8 mouse cellular contexts compared by ENCODE assay signal in the genomic region with DNA sequence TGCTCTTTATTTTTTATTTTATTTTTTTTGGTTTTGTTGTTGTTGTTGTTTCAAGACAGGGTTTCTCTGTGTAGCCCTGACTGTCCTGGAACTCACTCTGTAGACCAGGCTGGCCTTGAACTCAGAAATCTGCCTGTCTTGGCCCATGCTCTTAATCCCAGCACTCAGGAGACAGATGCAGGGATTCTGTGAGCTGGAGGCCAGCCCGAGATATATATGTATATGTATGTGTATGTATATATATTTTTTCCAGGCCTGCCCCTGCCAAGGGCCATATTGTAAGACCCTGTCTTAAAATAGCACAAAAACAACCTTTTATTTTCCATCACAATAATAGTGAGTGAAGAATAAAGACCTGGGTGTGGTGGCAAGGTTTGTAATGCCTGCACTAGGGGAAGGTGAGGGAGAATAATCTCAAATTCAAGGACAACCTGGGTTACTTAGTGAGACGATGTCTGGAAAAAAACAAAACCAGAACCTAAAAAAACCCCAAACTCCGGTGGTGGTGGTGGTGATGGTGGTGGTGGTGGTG. TPM values are rescaled to one million over a fixed set of nuclear protein-coding genes. Genes with fewer than 3 reads are reported as not detected.
DNase-seq lines count a peak whose midpoint lies in the region; ATAC-seq and TF ChIP-seq lines count a peak whose summit lies in the region.
"Had no signal": no experiment of that assay in that cellular context is flagged by ENCODE, and none has a peak within 500 bp of the region (broad histone marks: within the 10 kb centered on the region; RNA-seq: fewer than 3 reads in every experiment).

No protein-coding gene starts in this region.

- no peak overlapping the region for H3K27ac ChIP-seq in limb, embryonic 11.5 days (replicated peaks; ENCODE audit: low read depth, low read length)
- no peak overlapping the region for H3K27ac ChIP-seq in limb, embryonic 10.5 days
- no peak overlapping the region for H3K27ac ChIP-seq in forebrain, embryonic 10.5 days
- no peak overlapping the region for H3K27ac ChIP-seq in hindbrain, embryonic 15.5 days (replicated peaks)
- no peak overlapping the region for H3K27ac ChIP-seq in midbrain, embryonic 16.5 days (ENCODE audit: low read length)
- H3K27ac ChIP-seq in left cerebral cortex, adult 2 months: no peak overlapping the region
- H3K27ac ChIP-seq: kidney, postnatal 0 days had no signal

- H3K27me3 ChIP-seq in limb, embryonic 11.5 days (ENCODE audit: control insufficient read depth, insufficient read depth, low read length): no peaks in the 10 kb centered on the region
- H3K27me3 ChIP-seq in limb, embryonic 10.5 days (ENCODE audit: low read depth, poor library complexity, severe bottlenecking): 0 out of 2 replicates have a peak, but pooled peaks cover 5% of the 10 kb centered on the region
- 0 out of 2 replicates have a peak, but pooled peaks cover 9% of the 10 kb centered on the region for H3K27me3 ChIP-seq in forebrain, embryonic 10.5 days (ENCODE audit: poor library complexity, severe bottlenecking)
- H3K27me3 ChIP-seq in hindbrain, embryonic 15.5 days: no peaks in the 10 kb centered on the region
- no peaks in the 10 kb centered on the region for H3K27me3 ChIP-seq in midbrain, embryonic 16.5 days (ENCODE audit: control insufficient read depth, insufficient read depth, low read depth, low read length)

- peak overlapping the region; percentile 35; the same call in 1 of the 2 replicates for H3K4me3 ChIP-seq in limb, embryonic 11.5 days (ENCODE audit: low read depth, low read length)
- no peak overlapping the region for H3K4me3 ChIP-seq in limb, embryonic 10.5 days
- H3K4me3 ChIP-seq in forebrain, embryonic 10.5 days: peak overlapping the region; percentile 60; the same call in 1 of the 2 replicates
- peak overlapping the region; percentile 44 for H3K4me3 ChIP-seq in hindbrain, embryonic 15.5 days
- H3K4me3 ChIP-seq in midbrain, embryonic 16.5 days (ENCODE audit: low read depth, low read length): no peak overlapping the region
- no peak overlapping the region for H3K4me3 ChIP-seq in left cerebral cortex, adult 2 months

- no peak for TF ChIP-seq CTCF in left cerebral cortex, adult 2 months (IDR thresholded peaks at IDR 0.05)

- no peak for ATAC-seq in limb, embryonic 11.5 days (ENCODE audit: insufficient number of reproducible peaks, low FRiP score, low TSS enrichment, low read depth)
- ATAC-seq in hindbrain, embryonic 15.5 days (ENCODE audit: low FRiP score, low read depth): no peak
- ATAC-seq in midbrain, embryonic 16.5 days: no peak

- no peak overlapping the region for H3K4me2 ChIP-seq in limb, embryonic 11.5 days (ENCODE audit: low read depth, severe bottlenecking)
- peak overlapping the region; percentile 86 for H3K4me2 ChIP-seq in hindbrain, embryonic 15.5 days
- H3K4me2 ChIP-seq in midbrain, embryonic 16.5 days (ENCODE audit: low read length): peak overlapping the region; percentile 83

- 54% methylated on average over 3 of the region's 3 CpGs for WGBS in limb, embryonic 11.5 days
- 51% methylated on average over 3 of the region's 3 CpGs for WGBS in limb, embryonic 10.5 days
- WGBS in forebrain, embryonic 10.5 days: 57% methylated on average over 3 of the region's 3 CpGs
- WGBS in hindbrain, embryonic 15.5 days: 52% methylated on average over 3 of the region's 3 CpGs
- 52% methylated on average over 3 of the region's 3 CpGs for WGBS in midbrain, embryonic 16.5 days

- peaks cover 23% of the 10 kb centered on the region for H3K4me1 ChIP-seq in limb, embryonic 11.5 days (ENCODE audit: control insufficient read depth, insufficient read depth, low read length)
- peaks cover 51% of the 10 kb centered on the region for H3K4me1 ChIP-seq in limb, embryonic 10.5 days
- peaks cover 56% of the 10 kb centered on the region for H3K4me1 ChIP-seq in forebrain, embryonic 10.5 days
- H3K4me1 ChIP-seq in hindbrain, embryonic 15.5 days (replicated peaks): peaks cover 50% of the 10 kb centered on the region
- peaks cover 34% of the 10 kb centered on the region for H3K4me1 ChIP-seq in midbrain, embryonic 16.5 days (ENCODE audit: control insufficient read depth, insufficient read depth, low read length)

- no peaks in the 10 kb centered on the region for H3K36me3 ChIP-seq in limb, embryonic 11.5 days (ENCODE audit: control insufficient read depth, insufficient read depth, low read length)
- no peaks in the 10 kb centered on the region for H3K36me3 ChIP-seq in limb, embryonic 10.5 days
- H3K36me3 ChIP-seq in forebrain, embryonic 10.5 days (replicated peaks): no peaks in the 10 kb centered on the region
- H3K36me3 ChIP-seq in hindbrain, embryonic 15.5 days: no peaks in the 10 kb centered on the region
- no peaks in the 10 kb centered on the region for H3K36me3 ChIP-seq in midbrain, embryonic 16.5 days (ENCODE audit: control insufficient read depth, insufficient read depth, low read length)

- no peak overlapping the region for H3K9ac ChIP-seq in limb, embryonic 11.5 days (ENCODE audit: low read length)
- H3K9ac ChIP-seq in hindbrain, embryonic 15.5 days: no peak overlapping the region
- H3K9ac ChIP-seq in midbrain, embryonic 16.5 days (ENCODE audit: low read depth, low read length): no peak overlapping the region

- H3K9me3 ChIP-seq in limb, embryonic 11.5 days (ENCODE audit: control insufficient read depth, low read length): no peaks in the 10 kb centered on the region
- H3K9me3 ChIP-seq in limb, embryonic 10.5 days (replicated peaks): no peaks in the 10 kb centered on the region
- H3K9me3 ChIP-seq in forebrain, embryonic 10.5 days: no peaks in the 10 kb centered on the region
- H3K9me3 ChIP-seq in hindbrain, embryonic 15.5 days: no peaks in the 10 kb centered on the region
- no peaks in the 10 kb centered on the region for H3K9me3 ChIP-seq in midbrain, embryonic 16.5 days (replicated peaks; ENCODE audit: control insufficient read depth, low read length, poor library complexity, severe bottlenecking)

- intact Hi-C loops in left cerebral cortex, adult 2 months (cut with DNase I): no loop called here

- no peak for DNase-seq in limb, embryonic 11.5 days (ENCODE audit: low spot score)
- no peak for DNase-seq in limb, embryonic 10.5 days (ENCODE audit: low spot score)
- no peak for DNase-seq in forebrain, embryonic 10.5 days (ENCODE audit: extremely low spot score, low spot score)
- DNase-seq in layer of hippocampus, postnatal 25 days (ENCODE audit: extremely low spot score in 1 of 2, low spot score in 1 of 2): no peak
- no peak for DNase-seq in left cerebral cortex, adult 2 months (ENCODE audit: extremely low spot score in 1 of 2, low spot score in 2 of 2)

RNA-seq across cellular contexts. Expression of gene Tmem107, which starts 5.1 kb away (rescaled TPM):
- polyA plus RNA-seq in limb, embryonic 11.5 days (2014; fragmentation: Nextera tagmentation; extraction: Ambion mirVana): 34.6 and 36.7 TPM in 2 replicates
- polyA plus RNA-seq in limb, embryonic 10.5 days (2016; fragmentation: Nextera tagmentation; extraction: Ambion mirVana): 35.8 and 38.6 TPM in 2 replicates
- 60.8 and 61.0 TPM in 2 replicates for polyA plus RNA-seq in forebrain, embryonic 10.5 days (2016; fragmentation: Nextera tagmentation; extraction: Ambion mirVana)
- 36.6 and 41.7 TPM in 2 replicates for polyA plus RNA-seq in hindbrain, embryonic 15.5 days (2015; fragmentation: Nextera tagmentation; extraction: Ambion mirVana)
- 41.2 and 44.0 TPM in 2 replicates for polyA plus RNA-seq in midbrain, embryonic 16.5 days (2015; fragmentation: Nextera tagmentation; extraction: Ambion mirVana)
- total RNA-seq in layer of hippocampus, postnatal 25 days (2021): 10 to 100 TPM; 21.1 to 21.6 TPM
- 10 to 100 TPM; 23.3 to 28.0 TPM for total RNA-seq in left cerebral cortex, adult 2 months (2021)

RNA-seq across cellular contexts. Expression of gene Borcs6, which starts 5.9 kb away (rescaled TPM):
- 6.2 and 7.0 TPM in 2 replicates for polyA plus RNA-seq in limb, embryonic 11.5 days (2014; fragmentation: Nextera tagmentation; extraction: Ambion mirVana)
- polyA plus RNA-seq in limb, embryonic 10.5 days (2016; fragmentation: Nextera tagmentation; extraction: Ambion mirVana): 5.3 and 6.0 TPM in 2 replicates
- 3.8 and 4.1 TPM in 2 replicates for polyA plus RNA-seq in forebrain, embryonic 10.5 days (2016; fragmentation: Nextera tagmentation; extraction: Ambion mirVana)
- 22.1 and 23.1 TPM in 2 replicates for polyA plus RNA-seq in hindbrain, embryonic 15.5 days (2015; fragmentation: Nextera tagmentation; extraction: Ambion mirVana)
- 15.7 and 20.4 TPM in 2 replicates for polyA plus RNA-seq in midbrain, embryonic 16.5 days (2015; fragmentation: Nextera tagmentation; extraction: Ambion mirVana)
- total RNA-seq in layer of hippocampus, postnatal 25 days (2021): 10 to 100 TPM; 27.4 to 31.4 TPM
- 10 to 100 TPM; 31.1 to 33.8 TPM for total RNA-seq in left cerebral cortex, adult 2 months (2021)

RNA-seq across cellular contexts. Expression of gene Aurkb, which starts 20.0 kb away (rescaled TPM):
- 171 and 178 TPM in 2 replicates for polyA plus RNA-seq in limb, embryonic 11.5 days (2014; fragmentation: Nextera tagmentation; extraction: Ambion mirVana)
- 214 and 217 TPM in 2 replicates for polyA plus RNA-seq in limb, embryonic 10.5 days (2016; fragmentation: Nextera tagmentation; extraction: Ambion mirVana)
- 227 and 236 TPM in 2 replicates for polyA plus RNA-seq in forebrain, embryonic 10.5 days (2016; fragmentation: Nextera tagmentation; extraction: Ambion mirVana)
- 28.6 and 36.1 TPM in 2 replicates for polyA plus RNA-seq in hindbrain, embryonic 15.5 days (2015; fragmentation: Nextera tagmentation; extraction: Ambion mirVana)
- 12.6 and 15.4 TPM in 2 replicates for polyA plus RNA-seq in midbrain, embryonic 16.5 days (2015; fragmentation: Nextera tagmentation; extraction: Ambion mirVana)
- 1 to 10 TPM in 1 of 2 experiments, under 1 TPM in 1; 0.85 to 1.0 TPM for total RNA-seq in layer of hippocampus, postnatal 25 days (2021)
- total RNA-seq in left cerebral cortex, adult 2 months (2021): under 1 TPM; 0.25 to 0.30 TPM

RNA-seq across cellular contexts. Expression of gene Vamp2, which starts 22.8 kb away (rescaled TPM):
- 64.2 and 73.3 TPM in 2 replicates for polyA plus RNA-seq in limb, embryonic 11.5 days (2014; fragmentation: Nextera tagmentation; extraction: Ambion mirVana)
- polyA plus RNA-seq in limb, embryonic 10.5 days (2016; fragmentation: Nextera tagmentation; extraction: Ambion mirVana): 51.1 and 72.1 TPM in 2 replicates
- 51.3 and 57.6 TPM in 2 replicates for polyA plus RNA-seq in forebrain, embryonic 10.5 days (2016; fragmentation: Nextera tagmentation; extraction: Ambion mirVana)
- polyA plus RNA-seq in hindbrain, embryonic 15.5 days (2015; fragmentation: Nextera tagmentation; extraction: Ambion mirVana): 317 and 437 TPM in 2 replicates
- 335 and 438 TPM in 2 replicates for polyA plus RNA-seq in midbrain, embryonic 16.5 days (2015; fragmentation: Nextera tagmentation; extraction: Ambion mirVana)
- total RNA-seq in layer of hippocampus, postnatal 25 days (2021): 1,000 to 10,000 TPM in 1 of 2 experiments, 100 to 1,000 TPM in 1; 978 to 1,010 TPM
- total RNA-seq in left cerebral cortex, adult 2 months (2021): 1,000 to 10,000 TPM; 1,115 to 1,119 TPM

RNA-seq across cellular contexts. Expression of gene Per1, which starts 29.6 kb away (rescaled TPM):
- 8.0 and 9.1 TPM in 2 replicates for polyA plus RNA-seq in limb, embryonic 11.5 days (2014; fragmentation: Nextera tagmentation; extraction: Ambion mirVana)
- 10.3 and 10.8 TPM in 2 replicates for polyA plus RNA-seq in limb, embryonic 10.5 days (2016; fragmentation: Nextera tagmentation; extraction: Ambion mirVana)
- 7.3 and 9.0 TPM in 2 replicates for polyA plus RNA-seq in forebrain, embryonic 10.5 days (2016; fragmentation: Nextera tagmentation; extraction: Ambion mirVana)
- polyA plus RNA-seq in hindbrain, embryonic 15.5 days (2015; fragmentation: Nextera tagmentation; extraction: Ambion mirVana): 10.0 and 10.1 TPM in 2 replicates
- polyA plus RNA-seq in midbrain, embryonic 16.5 days (2015; fragmentation: Nextera tagmentation; extraction: Ambion mirVana): 12.4 TPM in 2 replicates
- total RNA-seq in layer of hippocampus, postnatal 25 days (2021): 10 to 100 TPM; 70.1 to 89.0 TPM
- 100 to 1,000 TPM; 114 to 185 TPM for total RNA-seq in left cerebral cortex, adult 2 months (2021)

Comparison
In these comparisons a context has a peak if more than half of its experiments do, and no peak if none do; other contexts are left out.
1. H3K4me3 ChIP-seq: peak in limb, embryonic 11.5 days (single experiment), forebrain, embryonic 10.5 days (single experiment) and hindbrain, embryonic 15.5 days (single experiment); none in limb, embryonic 10.5 days (single experiment), midbrain, embryonic 16.5 days (single experiment) and left cerebral cortex, adult 2 months (single experiment).